Mouse (Mus musculus): ENCODE results near the gene Atp7a. TPM values are rescaled to one million over a fixed set of nuclear protein-coding genes. Genes with fewer than 3 reads are reported as not detected.

The Atp7a gene
- 149 TPM for polyA plus RNA-seq (2014; fragmentation: Illumina TruSeq; extraction: RNeasy Lipid Tissue Mini Kit (QIAGEN cat#74804); ENCODE audit: low read depth, low replicate concordance)

GRCm38 (mm10) chrX:106026418-106027342, at the start of gene Atp7a:
Atp7a (plus strand) TSS chrX:106027276.

GRCm38 (mm10) chrX:106011465-106012159, 15.5 kb upstream of the Atp7a start, which contains the start of gene Magt1:
Magt1 (minus strand) TSS chrX:106011906.

GRCm38 (mm10) chrX:106015571-106016322, 11.3 kb upstream of the Atp7a start, which contains the start of gene Cox7b:
Cox7b (plus strand) TSS chrX:106015700.

GRCm38 (mm10) chrX:106142936-106143335, 115.9 kb downstream of the Atp7a start, which contains the start of gene Tlr13:
Tlr13 (plus strand) TSS chrX:106143204.

Other genes starting within 250 kb of the Atp7a start
- gene Atrx, start 97.9 kb upstream of the Atp7a start, polyA plus RNA-seq (2014; fragmentation: Illumina TruSeq; extraction: RNeasy Lipid Tissue Mini Kit (QIAGEN cat#74804); ENCODE audit: low read depth, low replicate concordance) = 287 TPM
- gene Magt1, start 15.4 kb upstream of the Atp7a start, polyA plus RNA-seq (2014; fragmentation: Illumina TruSeq; extraction: RNeasy Lipid Tissue Mini Kit (QIAGEN cat#74804); ENCODE audit: low read depth, low replicate concordance) = 120 TPM
- 858 TPM for gene Cox7b, start 11.6 kb upstream of the Atp7a start, polyA plus RNA-seq (2014; fragmentation: Illumina TruSeq; extraction: RNeasy Lipid Tissue Mini Kit (QIAGEN cat#74804); ENCODE audit: low read depth, low replicate concordance)
- gene Tlr13, start 115.9 kb downstream of the Atp7a start, polyA plus RNA-seq (2014; fragmentation: Illumina TruSeq; extraction: RNeasy Lipid Tissue Mini Kit (QIAGEN cat#74804); ENCODE audit: low read depth, low replicate concordance) = 8.7 TPM
- 220 TPM for gene Pgk1, start 159.8 kb downstream of the Atp7a start, polyA plus RNA-seq (2014; fragmentation: Illumina TruSeq; extraction: RNeasy Lipid Tissue Mini Kit (QIAGEN cat#74804); ENCODE audit: low read depth, low replicate concordance)
- gene Taf9b, start 193.9 kb downstream of the Atp7a start, polyA plus RNA-seq (2014; fragmentation: Illumina TruSeq; extraction: RNeasy Lipid Tissue Mini Kit (QIAGEN cat#74804); ENCODE audit: low read depth, low replicate concordance) = 157 TPM
- gene Fnd3c2, start 228.1 kb downstream of the Atp7a start, polyA plus RNA-seq (2014; fragmentation: Illumina TruSeq; extraction: RNeasy Lipid Tissue Mini Kit (QIAGEN cat#74804); ENCODE audit: low read depth, low replicate concordance) = not detected

Measured in adrenal gland, adult 10 weeks (tissue).